Mouse (Mus musculus) embryonic fibroblast, embryonic 13.5 days (primary cell): ENCODE measurements around the gene Gm10491.

ENCODE experiments used
- CTCF ChIP-seq: IDR thresholded peaks from 2 replicates; pipeline ENCODE4 v1.5.1; 2011; ENCODE audit warnings: mild to moderate bottlenecking, control low read depth, low read length, moderate library complexity, borderline replicate concordance; ENCODE audit not compliant: insufficient read depth
- POLR2A ChIP-seq: IDR thresholded peaks from 2 replicates; pipeline ENCODE4 v1.6.1; 2011; ENCODE audit warnings: low read depth, mild to moderate bottlenecking, control low read depth, low read length, moderate library complexity

DNA sequence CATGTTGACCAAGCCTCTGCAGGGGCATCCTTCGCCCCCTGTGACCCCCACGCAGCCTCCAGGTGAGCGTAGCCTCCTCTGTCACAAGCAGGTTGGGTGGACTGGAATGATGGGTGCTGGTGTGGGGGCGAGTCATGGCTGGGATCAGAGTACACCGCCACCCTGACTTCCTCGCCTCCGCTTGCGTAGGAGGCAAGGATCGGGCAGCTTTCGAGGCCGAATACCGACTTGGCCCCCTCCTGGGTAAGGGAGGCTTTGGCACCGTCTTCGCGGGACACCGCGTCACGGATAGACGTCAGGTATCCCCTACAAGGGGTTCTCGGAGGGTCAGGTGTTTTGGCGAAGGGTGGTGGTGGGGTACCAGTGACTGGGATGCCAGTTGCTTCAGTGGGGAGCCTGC, 29.1 kb downstream of the Gm10491 start:
- no peak for TF ChIP-seq POLR2A
- no peak for TF ChIP-seq CTCF
